Mouse (Mus musculus) G1E (cell line): ENCODE measurements around the gene Olfr651.
"Not testable (repeated sequence)": the region's sequence is repeated elsewhere in the genome, so short reads cannot be mapped to it uniquely, and the experiment has no call there.

ENCODE experiments used
- CTCF ChIP-seq: IDR thresholded peaks from 2 replicates; pipeline ENCODE4 v1.5.1; 2012; ENCODE audit warnings: low read depth, low read length, inconsistent platforms, mixed read lengths
- GATA2 ChIP-seq: IDR thresholded peaks from 2 replicates; pipeline ENCODE4 v1.6.1; 2012; ENCODE audit warnings: low read depth, low read length, inconsistent platforms, borderline replicate concordance
- POLR2AphosphoS5 ChIP-seq: IDR thresholded peaks from 2 replicates; pipeline ENCODE4 v1.6.1; 2012; ENCODE audit warnings: low read depth, low read length, inconsistent platforms; ENCODE audit not compliant: insufficient replicate concordance
- TAL1 ChIP-seq: conservative IDR thresholded peaks from 2 replicates; pipeline ENCODE4 v1.6.1; 2012; ENCODE audit warnings: low read depth, low read length, inconsistent platforms, mixed read lengths

- TF ChIP-seq CTCF, POLR2AphosphoS5, TAL1, GATA2: not testable (repeated sequence)
Measured at GRCm38 (mm10) chr7:104507421-104508065, 42.4 kb upstream of the Olfr651 start, which contains the start of gene Trim30d.
